Mouse (Mus musculus) midbrain, embryonic 15.5 days (tissue): ENCODE results near the gene H2al1a. TPM values are rescaled to one million over a fixed set of nuclear protein-coding genes. Genes with fewer than 3 reads are reported as not detected.
"Not testable (repeated sequence)": the region's sequence is repeated elsewhere in the genome, so short reads cannot be mapped to it uniquely, and the experiment has no call there.

Source experiments
- ATAC-seq: fragments of 200-750 bp; cut with Nextera tagmentation; replicated peaks from 2 replicates; pipeline ENCODE4 v1.8.0; 2017; ENCODE audit warnings: moderate TSS enrichment
- H3K27ac ChIP-seq: fragments of 300-500 bp; sonication (generic); 2 replicates; pipeline ENCODE4 v1.5.1; 2015; ENCODE audit warnings: mild to moderate bottlenecking, inconsistent platforms
- H3K27me3 ChIP-seq: fragments of 300-500 bp; sonication (generic); replicated peaks from 2 replicates; pipeline ENCODE4 v1.6.1; 2015; ENCODE audit warnings: inconsistent platforms
- H3K36me3 ChIP-seq: fragments of 300-500 bp; sonication (generic); replicated peaks from 2 replicates; pipeline ENCODE4 v1.6.1; 2015; ENCODE audit warnings: inconsistent platforms
- H3K4me1 ChIP-seq: fragments of 300-500 bp; sonication (generic); 2 replicates; pipeline ENCODE4 v1.6.1; 2015; ENCODE audit warnings: inconsistent platforms
- H3K4me2 ChIP-seq: fragments of 300-500 bp; sonication (generic); 2 replicates; pipeline ENCODE4 v1.6.1; 2015; ENCODE audit warnings: inconsistent platforms, mild to moderate bottlenecking, moderate library complexity
- H3K4me3 ChIP-seq: fragments of 300-500 bp; sonication (generic); 2 replicates; pipeline ENCODE4 v1.5.1; 2015; ENCODE audit warnings: mild to moderate bottlenecking, inconsistent platforms
- H3K9ac ChIP-seq: fragments of 300-500 bp; sonication (generic); 2 replicates; pipeline ENCODE4 v1.6.1; 2015; ENCODE audit warnings: mild to moderate bottlenecking, inconsistent platforms
- H3K9me3 ChIP-seq: fragments of 300-500 bp; sonication (generic); 2 replicates; pipeline ENCODE4 v1.6.1; 2016; ENCODE audit warnings: inconsistent platforms
- WGBS: fragments of 180-500 bp; shearing (Covaris S2); methylation state at CpG from one replicate; pipeline ENCODE4 v1.1.7; 2015; ENCODE audit warnings: mixed read lengths; 5-methylcytosine and 5-hydroxymethylcytosine counted together
- polyA plus RNA-seq: library from polyadenylated mRNA; unstranded; fragments of >200 nt; fragmentation: Nextera tagmentation; extraction: Ambion mirVana; gene quantifications from 2 replicates; pipeline ENCODE4 v1.2.1, GENCODE M21; 2015

The H2al1a gene
- polyA plus RNA-seq = not detected in 2 replicates

DNA sequence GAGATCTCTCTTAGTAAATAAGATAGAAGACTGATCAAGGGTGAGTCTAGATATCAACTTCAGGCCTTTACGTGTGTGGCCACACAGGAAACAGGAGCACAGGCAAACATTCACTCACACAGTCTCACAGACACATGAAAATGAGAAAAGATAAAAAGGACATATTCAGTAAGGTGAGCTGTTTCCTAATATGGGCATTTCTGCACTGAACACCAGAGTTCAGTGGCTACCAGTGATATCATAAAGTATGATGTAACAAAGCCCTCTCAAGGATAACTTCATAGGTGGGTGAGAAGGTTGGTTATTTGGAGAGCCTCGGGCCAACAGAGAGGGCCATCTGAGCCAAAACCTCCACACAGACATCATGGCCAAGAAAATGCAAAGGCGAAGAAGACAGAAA is at the start of gene H2al1a:
Gene H2al1a (plus strand): TSS at position 301 of the 400 bp plus-strand sequence.
- H3K36me3 ChIP-seq, H3K4me3 ChIP-seq, H3K9ac ChIP-seq, H3K27ac ChIP-seq, H3K4me2 ChIP-seq, H3K9me3 ChIP-seq, H3K4me1 ChIP-seq, ATAC-seq, H3K27me3 ChIP-seq: not testable (repeated sequence)
- no CpG with 5 or more reads among the region's 3 CpGs for WGBS

GRCm38 (mm10) chrX:11250155-11250554 is 48.9 kb upstream of the H2al1a start:
- ATAC-seq = no peak
- Histone ChIP-seq H3K9me3 (no peaks in the 10 kb centered on the region), H3K4me2 (no peak overlapping the region), H3K27me3 (no peaks in the 10 kb centered on the region), H3K9ac (no peak overlapping the region), H3K4me1 (no peaks in the 10 kb centered on the region), H3K36me3 (no peaks in the 10 kb centered on the region), H3K27ac (no peak overlapping the region), H3K4me3 (no peak overlapping the region)
- 33% methylated on average over 12 of the region's 12 CpGs for WGBS

GRCm38 (mm10) chrX:11254062-11254461 is 45.0 kb upstream of the H2al1a start:
- H3K27ac ChIP-seq = no peak overlapping the region
- no peaks in the 10 kb centered on the region for H3K36me3 ChIP-seq
- H3K9me3 ChIP-seq = no peaks in the 10 kb centered on the region
- no peak overlapping the region for H3K4me2 ChIP-seq
- H3K4me3 ChIP-seq = no peak overlapping the region
- H3K9ac ChIP-seq = no peak overlapping the region
- H3K4me1 ChIP-seq = no peaks in the 10 kb centered on the region
- no peaks in the 10 kb centered on the region for H3K27me3 ChIP-seq
- 84% methylated on average over 5 of the region's 5 CpGs for WGBS
- ATAC-seq = no peak

DNA sequence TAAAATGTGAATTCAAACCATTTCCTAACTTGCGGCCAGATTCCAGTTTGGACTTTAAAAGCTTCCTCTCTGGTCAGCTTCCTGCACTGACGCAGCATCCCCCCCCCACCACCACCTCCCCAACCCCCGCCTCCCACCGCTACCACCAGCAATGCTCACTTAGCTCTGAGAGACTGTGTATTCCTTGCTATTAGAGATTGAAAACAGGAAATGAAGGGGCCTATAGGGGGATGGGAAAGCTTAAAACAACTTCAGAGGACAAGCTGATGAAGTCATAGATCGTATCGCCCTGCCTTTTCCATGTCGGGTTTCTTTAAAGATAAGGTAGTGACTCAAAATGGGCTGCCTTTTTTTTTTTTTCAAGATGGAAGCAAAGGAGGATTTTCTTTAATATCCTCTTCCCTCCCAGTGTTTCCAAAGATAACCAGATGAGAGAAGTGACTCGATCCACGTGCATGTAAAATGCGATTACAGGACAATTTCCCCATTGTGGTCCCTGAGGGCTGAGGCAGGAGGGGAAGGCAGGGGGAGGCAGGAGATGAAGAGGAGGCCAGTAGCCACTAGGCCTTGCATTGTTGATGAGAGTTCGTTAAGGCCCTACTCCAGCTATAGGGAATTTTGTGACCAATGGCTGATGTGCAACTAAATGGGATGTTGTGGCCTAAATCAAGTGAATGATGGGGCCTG is 44.4 kb upstream of the H2al1a start:
- Histone ChIP-seq H3K9me3 (no peaks in the 10 kb centered on the region), H3K27me3 (no peaks in the 10 kb centered on the region), H3K36me3 (no peaks in the 10 kb centered on the region), H3K4me3 (no peak overlapping the region), H3K27ac (no peak overlapping the region), H3K4me1 (no peaks in the 10 kb centered on the region), H3K9ac (no peak overlapping the region), H3K4me2 (no peak overlapping the region)
- WGBS = 54% methylated on average over 11 of the region's 11 CpGs
- no peak for ATAC-seq

GRCm38 (mm10) chrX:11255564-11256360 is 43.3 kb upstream of the H2al1a start:
- Histone ChIP-seq H3K4me1 (no peaks in the 10 kb centered on the region), H3K27ac (no peak overlapping the region), H3K4me3 (no peak overlapping the region), H3K4me2 (no peak overlapping the region), H3K36me3 (no peaks in the 10 kb centered on the region), H3K27me3 (no peaks in the 10 kb centered on the region), H3K9me3 (no peaks in the 10 kb centered on the region), H3K9ac (no peak overlapping the region)
- no peak for ATAC-seq
- WGBS = 73% methylated on average over 8 of the region's 8 CpGs

DNA sequence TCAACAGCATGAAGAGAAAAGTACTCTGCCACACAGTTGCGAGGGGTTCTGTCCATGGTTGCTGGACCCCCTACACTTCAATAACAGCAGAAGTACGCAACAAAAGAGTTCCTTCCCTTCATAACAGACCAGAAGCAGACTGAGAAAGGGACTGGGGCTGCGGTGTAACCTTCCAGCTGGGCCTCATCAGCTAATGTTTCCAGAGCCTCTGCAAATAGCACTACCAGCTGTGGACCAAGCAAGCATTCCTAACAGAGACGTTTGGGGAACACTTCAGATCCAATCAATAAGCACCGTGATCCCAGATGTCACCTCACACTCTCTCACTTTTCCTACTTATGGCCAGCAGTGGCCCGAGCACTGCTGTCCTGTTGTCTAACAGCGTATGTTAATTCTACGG is 34.1 kb upstream of the H2al1a start:
- no peak overlapping the region for H3K9ac ChIP-seq
- 86% methylated on average over 8 of the region's 8 CpGs for WGBS
- no peak overlapping the region for H3K4me2 ChIP-seq
- no peaks in the 10 kb centered on the region for H3K36me3 ChIP-seq
- ATAC-seq = no peak
- no peaks in the 10 kb centered on the region for H3K9me3 ChIP-seq
- no peak overlapping the region for H3K27ac ChIP-seq
- H3K27me3 ChIP-seq = no peaks in the 10 kb centered on the region
- H3K4me1 ChIP-seq = no peaks in the 10 kb centered on the region
- no peak overlapping the region for H3K4me3 ChIP-seq

DNA sequence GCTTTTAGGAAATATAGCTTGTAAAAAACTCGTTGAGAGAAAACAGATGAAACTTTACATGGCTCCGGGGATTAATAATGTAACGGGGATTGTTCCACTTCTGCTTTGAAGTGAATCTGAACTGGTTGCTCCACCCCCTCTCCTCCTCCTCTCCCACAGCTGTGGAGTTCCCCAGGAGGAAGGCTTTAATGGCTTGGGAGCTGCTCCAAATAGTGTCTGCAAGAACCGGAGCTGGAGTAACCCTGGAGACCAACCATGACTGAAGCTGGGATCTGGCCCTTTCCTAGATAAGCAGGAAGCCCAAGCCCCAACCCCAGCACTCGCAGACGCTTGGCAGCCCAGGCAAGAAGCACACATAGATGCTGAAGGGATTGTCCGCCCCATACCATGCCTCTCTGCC is 31.3 kb upstream of the H2al1a start:
- Histone ChIP-seq H3K4me2 (no peak overlapping the region), H3K36me3 (no peaks in the 10 kb centered on the region), H3K9me3 (no peaks in the 10 kb centered on the region), H3K27me3 (no peaks in the 10 kb centered on the region), H3K4me3 (no peak overlapping the region), H3K27ac (no peak overlapping the region), H3K9ac (no peak overlapping the region), H3K4me1 (no peaks in the 10 kb centered on the region)
- ATAC-seq = no peak
- 65% methylated on average over 7 of the region's 7 CpGs for WGBS

DNA sequence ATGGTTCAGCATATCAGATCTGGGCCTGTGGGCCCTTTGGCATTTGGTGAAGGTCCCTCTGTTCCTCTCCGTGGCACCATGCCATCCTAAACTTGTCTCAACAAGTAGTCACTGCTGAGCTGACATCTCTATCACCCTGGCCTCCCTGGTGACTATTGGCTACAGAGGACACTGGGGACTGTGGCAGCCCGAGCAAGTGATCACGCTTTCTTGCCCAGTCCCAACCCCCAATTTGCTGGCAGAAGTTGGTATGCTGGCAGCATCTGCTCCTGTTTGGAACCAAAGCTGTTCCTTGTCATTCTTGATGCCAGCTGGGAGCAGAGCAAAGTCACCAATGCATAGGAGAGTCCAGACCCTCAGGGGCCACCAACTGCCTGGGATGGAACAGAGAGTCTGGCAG is 30.0 kb upstream of the H2al1a start:
- Histone ChIP-seq H3K4me3 (no peak overlapping the region), H3K27me3 (no peaks in the 10 kb centered on the region), H3K27ac (no peak overlapping the region), H3K9me3 (no peaks in the 10 kb centered on the region), H3K9ac (no peak overlapping the region), H3K36me3 (no peaks in the 10 kb centered on the region), H3K4me2 (no peak overlapping the region), H3K4me1 (no peaks in the 10 kb centered on the region)
- no peak for ATAC-seq
- 82% methylated on average over 3 of the region's 3 CpGs for WGBS

DNA sequence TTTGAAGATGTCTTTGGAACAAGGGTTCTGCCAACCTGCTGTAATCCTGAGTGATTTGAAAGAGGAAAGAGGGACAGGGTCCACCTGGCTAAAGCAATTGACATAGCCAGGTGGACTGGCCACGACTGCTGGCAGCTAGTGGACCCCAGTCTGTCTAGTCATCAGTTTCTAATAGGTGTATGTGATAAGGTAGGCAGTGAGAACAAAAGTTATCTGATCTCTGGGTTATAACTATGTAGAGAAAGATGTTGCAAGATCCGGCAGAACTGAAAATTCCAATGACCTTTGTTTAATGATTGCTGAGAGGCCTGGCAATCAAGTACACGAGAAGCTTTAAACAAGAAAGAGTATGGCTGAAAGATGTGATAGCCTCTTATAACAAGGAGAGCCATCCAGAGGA is 25.9 kb upstream of the H2al1a start:
- H3K9me3 ChIP-seq = no peaks in the 10 kb centered on the region
- no peaks in the 10 kb centered on the region for H3K27me3 ChIP-seq
- no peak overlapping the region for H3K9ac ChIP-seq
- H3K36me3 ChIP-seq = no peaks in the 10 kb centered on the region
- H3K27ac ChIP-seq = no peak overlapping the region
- 85% methylated on average over 3 of the region's 3 CpGs for WGBS
- H3K4me1 ChIP-seq = no peaks in the 10 kb centered on the region
- no peak overlapping the region for H3K4me3 ChIP-seq
- no peak overlapping the region for H3K4me2 ChIP-seq
- no peak for ATAC-seq

GRCm38 (mm10) chrX:11277083-11277482 is 22.0 kb upstream of the H2al1a start:
- WGBS = 80% methylated on average over 6 of the region's 6 CpGs
- ATAC-seq = no peak
- Histone ChIP-seq H3K9me3 (no peaks in the 10 kb centered on the region), H3K4me1 (no peaks in the 10 kb centered on the region), H3K4me2 (no peak overlapping the region), H3K4me3 (no peak overlapping the region), H3K36me3 (no peaks in the 10 kb centered on the region), H3K27me3 (no peaks in the 10 kb centered on the region), H3K9ac (no peak overlapping the region), H3K27ac (no peak overlapping the region)

- no peak for ATAC-seq
- Histone ChIP-seq H3K27ac (no peak overlapping the region), H3K4me1 (no peaks in the 10 kb centered on the region), H3K9me3 (no peaks in the 10 kb centered on the region), H3K4me2 (no peak overlapping the region), H3K27me3 (no peaks in the 10 kb centered on the region), H3K4me3 (no peak overlapping the region), H3K36me3 (no peaks in the 10 kb centered on the region), H3K9ac (no peak overlapping the region)
- WGBS = 75% methylated on average over 2 of the region's 2 CpGs
Measured at GRCm38 (mm10) chrX:11280741-11281140, 18.3 kb upstream of the H2al1a start.

DNA sequence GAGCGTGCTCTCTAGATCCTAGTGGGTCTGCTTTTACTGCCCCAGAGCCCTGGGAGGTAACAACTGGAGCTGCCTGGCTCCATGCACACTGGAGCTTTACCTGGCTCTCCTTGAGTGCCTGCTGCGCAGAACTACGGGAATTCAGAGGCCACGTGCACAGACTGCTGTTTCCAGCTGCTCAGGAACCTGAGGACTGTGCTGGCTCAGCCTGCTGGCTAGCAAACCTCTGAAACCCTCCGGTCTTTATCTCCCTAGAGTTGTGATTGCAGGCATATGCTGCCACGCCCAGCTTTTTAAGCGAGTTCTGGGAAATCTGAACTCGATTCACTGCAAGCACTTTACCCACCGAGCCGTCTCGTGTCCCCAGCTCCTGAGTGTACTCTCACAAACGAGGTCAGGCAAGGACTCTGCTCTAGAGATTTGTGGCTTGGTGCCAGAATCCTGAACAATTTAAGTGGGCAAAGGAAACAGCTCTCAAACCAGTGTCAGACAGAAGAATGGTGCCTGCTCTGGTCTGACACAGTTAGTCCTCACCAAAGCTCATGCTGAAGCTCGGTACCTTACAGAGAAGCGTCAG is 10.7 kb upstream of the H2al1a start:
- ATAC-seq = no peak
- H3K36me3 ChIP-seq = no peaks in the 10 kb centered on the region
- H3K4me3 ChIP-seq = no peak overlapping the region
- no peak overlapping the region for H3K4me2 ChIP-seq
- no peak overlapping the region for H3K9ac ChIP-seq
- H3K9me3 ChIP-seq = no peaks in the 10 kb centered on the region
- WGBS = 75% methylated on average over 14 of the region's 14 CpGs
- H3K4me1 ChIP-seq = no peaks in the 10 kb centered on the region
- H3K27me3 ChIP-seq = no peaks in the 10 kb centered on the region; the same call in 1 of the 2 replicates
- H3K27ac ChIP-seq = no peak overlapping the region
